Mouse (Mus musculus) myocyte (in vitro differentiated cells): ENCODE results near the gene Scamp1. TPM values are rescaled to one million over a fixed set of nuclear protein-coding genes. Genes with fewer than 3 reads are reported as not detected.

ENCODE experiments used
- H3K27me3 ChIP-seq: one replicate; pipeline ENCODE4 v1.6.1; 2011; ENCODE audit not compliant: control insufficient read depth, insufficient read depth, insufficient read length
- H3K36me3 ChIP-seq: one replicate; pipeline ENCODE4 v1.6.1; 2011; ENCODE audit not compliant: control insufficient read depth, insufficient read depth
- H3K4me2 ChIP-seq: one replicate; pipeline ENCODE4 v1.6.1; 2011; ENCODE audit warnings: low read depth, control low read depth
- H3K4me3 ChIP-seq: one replicate; pipeline ENCODE4 v1.5.1; 2011; ENCODE audit warnings: mild to moderate bottlenecking, control low read depth, moderate library complexity
- H3K79me2 ChIP-seq: one replicate; pipeline ENCODE4 v1.6.1; 2011; ENCODE audit not compliant: control insufficient read depth, insufficient read depth
- H3ac ChIP-seq: one replicate; pipeline ENCODE4 v1.6.1; 2011; ENCODE audit not compliant: control insufficient read depth, insufficient read length
- CEBPB ChIP-seq: IDR thresholded peaks from 2 replicates; pipeline ENCODE4 v1.6.1; 2011; ENCODE audit warnings: mild to moderate bottlenecking, moderate library complexity; ENCODE audit not compliant: poor library complexity, insufficient read depth, severe bottlenecking
- E2F4 ChIP-seq: IDR thresholded peaks from one replicate; pipeline ENCODE4 v1.6.1; 2011; ENCODE audit warnings: mild to moderate bottlenecking, control low read depth, moderate library complexity; ENCODE audit not compliant: insufficient read depth
- MAX ChIP-seq: IDR thresholded peaks from one replicate; pipeline ENCODE4 v1.6.1; 2011; ENCODE audit warnings: low read depth, mild to moderate bottlenecking, control low read depth
- MYOD1 ChIP-seq, 3 experiments: IDR thresholded peaks; one replicate each; pipeline ENCODE4 v1.6.1; 2011; ENCODE audit warnings: control low read depth in 2 of 3, low read depth in 2 of 3, mild to moderate bottlenecking in 2 of 3, moderate library complexity in 1 of 3; ENCODE audit not compliant: insufficient read length in 2 of 3, control insufficient read depth in 1 of 3
- MYOG ChIP-seq, 3 experiments: IDR thresholded peaks; one replicate each; pipeline ENCODE4 v1.6.1; 2011; ENCODE audit warnings: control low read depth in 2 of 3, low read depth in 2 of 3, mild to moderate bottlenecking in 2 of 3; ENCODE audit not compliant: insufficient read length in 2 of 3, control insufficient read depth in 1 of 3, insufficient read depth in 1 of 3
- POLR2A ChIP-seq: IDR thresholded peaks from one replicate; pipeline ENCODE4 v1.6.1; 2011; ENCODE audit warnings: low read depth, mild to moderate bottlenecking, control low read depth, moderate library complexity; ENCODE audit not compliant: insufficient read length
- POLR2AphosphoS2 ChIP-seq: IDR thresholded peaks from one replicate; pipeline ENCODE4 v1.6.1; 2011; ENCODE audit warnings: low read depth, control low read depth; ENCODE audit not compliant: insufficient read length
- REST ChIP-seq: IDR thresholded peaks from one replicate; pipeline ENCODE4 v1.6.1; 2011; ENCODE audit warnings: mild to moderate bottlenecking, control low read depth, moderate library complexity; ENCODE audit not compliant: insufficient read depth, insufficient read length
- SRF ChIP-seq: IDR thresholded peaks from one replicate; pipeline ENCODE4 v1.6.1; 2011; ENCODE audit warnings: low read depth; ENCODE audit not compliant: control insufficient read depth, insufficient read length
- TCF12 ChIP-seq: IDR thresholded peaks from one replicate; pipeline ENCODE4 v1.6.1; 2011; ENCODE audit warnings: mild to moderate bottlenecking, control low read depth; ENCODE audit not compliant: poor library complexity, insufficient read depth, severe bottlenecking
- TCF3 ChIP-seq: IDR thresholded peaks from one replicate; pipeline ENCODE4 v1.6.1; 2011; ENCODE audit warnings: low read depth, control low read depth; ENCODE audit not compliant: insufficient read length
- USF1 ChIP-seq: IDR thresholded peaks from one replicate; pipeline ENCODE4 v1.6.1; 2011; ENCODE audit warnings: low read depth, mild to moderate bottlenecking, control low read depth, moderate library complexity
- polyA plus RNA-seq: library from polyadenylated mRNA; unstranded; fragments of >200 nt; fragmentation: generic; extraction: Trizol; gene quantifications from one replicate; pipeline ENCODE4 v1.2.1, GENCODE M21; 2012; ENCODE audit warnings: missing spikeins

Scamp1 gene
- polyA plus RNA-seq, 1 experiment = 9.1 TPM

- Histone ChIP-seq H3K36me3 (no peaks in the 10 kb centered on the region), H3K4me2 (peak overlapping the region; percentile 86), H3K4me3 (no peak overlapping the region), H3K79me2 (peaks cover 61% of the 10 kb centered on the region), H3K27me3 (no peaks in the 10 kb centered on the region), H3ac (no peak overlapping the region)
- TF ChIP-seq TCF3 (no peak), MAX (no peak), CEBPB (no peak), USF1 (no peak), REST (no peak), MYOD1 (IDR thresholded peaks at IDR 0.05; ENCODE audit: control insufficient read depth in 1 of 3, insufficient read length in 2 of 3, low read depth in 2 of 3) (no peak), MYOG (IDR thresholded peaks at IDR 0.05; ENCODE audit: control insufficient read depth in 1 of 3, insufficient read depth in 1 of 3, insufficient read length in 2 of 3, low read depth in 2 of 3) (no peak), E2F4 (no peak), POLR2AphosphoS2 (no peak), SRF (no peak), POLR2A (no peak), TCF12 (no peak)
These were observed 132.8 kb downstream of the Scamp1 start for GRCm38 (mm10) chr13:94152836-94153235.

Other genes with a start within 250 kb of the Scamp1 start
- 35.7 TPM for gene Lhfpl2, start 228.1 kb downstream of the Scamp1 start, polyA plus RNA-seq
- gene Ap3b1, start 73.1 kb upstream of the Scamp1 start, polyA plus RNA-seq = 29.3 TPM